Mouse (Mus musculus) myocyte (in vitro differentiated cells): ENCODE data around the gene Mrpl54. TPM values are rescaled to one million over a fixed set of nuclear protein-coding genes. Genes with fewer than 3 reads are reported as not detected.

ENCODE experiments used
- H3K27me3 ChIP-seq: one replicate; pipeline ENCODE4 v1.6.1; 2011; ENCODE audit not compliant: control insufficient read depth, insufficient read depth, insufficient read length
- H3K36me3 ChIP-seq: one replicate; pipeline ENCODE4 v1.6.1; 2011; ENCODE audit not compliant: control insufficient read depth, insufficient read depth
- H3K4me2 ChIP-seq: one replicate; pipeline ENCODE4 v1.6.1; 2011; ENCODE audit warnings: low read depth, control low read depth
- H3K4me3 ChIP-seq: one replicate; pipeline ENCODE4 v1.5.1; 2011; ENCODE audit warnings: mild to moderate bottlenecking, control low read depth, moderate library complexity
- H3K79me2 ChIP-seq: one replicate; pipeline ENCODE4 v1.6.1; 2011; ENCODE audit not compliant: control insufficient read depth, insufficient read depth
- H3ac ChIP-seq: one replicate; pipeline ENCODE4 v1.6.1; 2011; ENCODE audit not compliant: control insufficient read depth, insufficient read length
- CEBPB ChIP-seq: IDR thresholded peaks from 2 replicates; pipeline ENCODE4 v1.6.1; 2011; ENCODE audit warnings: mild to moderate bottlenecking, moderate library complexity; ENCODE audit not compliant: poor library complexity, insufficient read depth, severe bottlenecking
- E2F4 ChIP-seq: IDR thresholded peaks from one replicate; pipeline ENCODE4 v1.6.1; 2011; ENCODE audit warnings: mild to moderate bottlenecking, control low read depth, moderate library complexity; ENCODE audit not compliant: insufficient read depth
- MAX ChIP-seq: IDR thresholded peaks from one replicate; pipeline ENCODE4 v1.6.1; 2011; ENCODE audit warnings: low read depth, mild to moderate bottlenecking, control low read depth
- MYOD1 ChIP-seq, 3 experiments: IDR thresholded peaks; one replicate each; pipeline ENCODE4 v1.6.1; 2011; ENCODE audit warnings: control low read depth in 2 of 3, low read depth in 2 of 3, mild to moderate bottlenecking in 2 of 3, moderate library complexity in 1 of 3; ENCODE audit not compliant: insufficient read length in 2 of 3, control insufficient read depth in 1 of 3
- MYOG ChIP-seq, 3 experiments: IDR thresholded peaks; one replicate each; pipeline ENCODE4 v1.6.1; 2011; ENCODE audit warnings: control low read depth in 2 of 3, low read depth in 2 of 3, mild to moderate bottlenecking in 2 of 3; ENCODE audit not compliant: insufficient read length in 2 of 3, control insufficient read depth in 1 of 3, insufficient read depth in 1 of 3
- POLR2A ChIP-seq: IDR thresholded peaks from one replicate; pipeline ENCODE4 v1.6.1; 2011; ENCODE audit warnings: low read depth, mild to moderate bottlenecking, control low read depth, moderate library complexity; ENCODE audit not compliant: insufficient read length
- POLR2AphosphoS2 ChIP-seq: IDR thresholded peaks from one replicate; pipeline ENCODE4 v1.6.1; 2011; ENCODE audit warnings: low read depth, control low read depth; ENCODE audit not compliant: insufficient read length
- REST ChIP-seq: IDR thresholded peaks from one replicate; pipeline ENCODE4 v1.6.1; 2011; ENCODE audit warnings: mild to moderate bottlenecking, control low read depth, moderate library complexity; ENCODE audit not compliant: insufficient read depth, insufficient read length
- SRF ChIP-seq: IDR thresholded peaks from one replicate; pipeline ENCODE4 v1.6.1; 2011; ENCODE audit warnings: low read depth; ENCODE audit not compliant: control insufficient read depth, insufficient read length
- TCF12 ChIP-seq: IDR thresholded peaks from one replicate; pipeline ENCODE4 v1.6.1; 2011; ENCODE audit warnings: mild to moderate bottlenecking, control low read depth; ENCODE audit not compliant: poor library complexity, insufficient read depth, severe bottlenecking
- TCF3 ChIP-seq: IDR thresholded peaks from one replicate; pipeline ENCODE4 v1.6.1; 2011; ENCODE audit warnings: low read depth, control low read depth; ENCODE audit not compliant: insufficient read length
- USF1 ChIP-seq: IDR thresholded peaks from one replicate; pipeline ENCODE4 v1.6.1; 2011; ENCODE audit warnings: low read depth, mild to moderate bottlenecking, control low read depth, moderate library complexity
- polyA plus RNA-seq: library from polyadenylated mRNA; unstranded; fragments of >200 nt; fragmentation: generic; extraction: Trizol; gene quantifications from one replicate; pipeline ENCODE4 v1.2.1, GENCODE M21; 2012; ENCODE audit warnings: missing spikeins

Mrpl54 gene
- polyA plus RNA-seq, 1 experiment: 167 TPM

DNA sequence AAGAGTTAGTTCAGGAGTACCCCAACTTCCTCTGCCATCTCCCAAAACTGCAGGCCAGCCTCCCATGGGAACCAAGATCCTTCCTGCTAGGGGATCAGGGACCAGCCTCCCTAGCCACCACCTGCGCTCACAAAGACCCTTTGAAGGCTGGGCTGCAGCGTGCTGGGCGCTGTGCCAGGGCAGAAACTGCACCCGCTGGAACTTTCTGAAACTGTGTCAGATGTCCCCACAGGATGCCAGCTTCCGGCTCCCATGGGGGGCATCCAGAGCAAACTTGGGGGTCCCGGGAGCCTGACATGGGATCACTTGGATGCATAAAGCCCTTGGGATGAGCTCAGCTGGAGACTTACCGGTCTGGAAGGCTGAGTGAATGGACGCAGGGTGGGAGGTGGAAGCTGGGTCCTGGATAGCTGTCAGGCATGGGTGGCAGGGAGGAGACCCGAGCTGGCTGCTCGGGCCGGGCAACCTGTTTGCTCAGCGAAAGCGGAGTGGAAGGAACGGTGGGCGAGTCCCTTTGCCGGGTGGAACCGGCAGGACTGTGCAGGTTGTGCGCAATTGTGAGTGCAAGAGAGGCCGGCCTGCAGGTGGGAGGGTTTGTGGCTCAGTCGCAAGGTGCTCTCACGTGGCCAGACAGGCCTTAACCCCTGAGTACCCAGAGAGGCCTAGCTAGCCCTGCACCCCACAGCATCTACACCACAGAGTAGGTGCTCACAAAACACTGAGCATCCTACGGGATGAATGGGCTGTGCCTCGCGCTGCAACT is 24.1 kb upstream of the Mrpl54 start:
- Histone ChIP-seq H3K4me3 (no peak overlapping the region), H3K79me2 (peaks cover 23% of the 10 kb centered on the region), H3K27me3 (no peaks in the 10 kb centered on the region), H3K4me2 (no peak overlapping the region), H3K36me3 (no peaks in the 10 kb centered on the region), H3ac (no peak overlapping the region)
- TF ChIP-seq POLR2AphosphoS2 (no peak), REST (no peak), MYOG (IDR thresholded peaks at IDR 0.05; ENCODE audit: control insufficient read depth in 1 of 3, insufficient read depth in 1 of 3, insufficient read length in 2 of 3, low read depth in 2 of 3) (no peak), SRF (no peak), MAX (no peak)

GRCm38 (mm10) chr10:81289811-81290210 is 23.1 kb upstream of the Mrpl54 start:
- no peak overlapping the region for H3K4me2 ChIP-seq
- TF ChIP-seq USF1 (no peak), E2F4 (no peak), TCF12 (no peak), POLR2AphosphoS2 (no peak)
- H3K27me3 ChIP-seq: peaks cover 8% of the 10 kb centered on the region
- H3K79me2 ChIP-seq: peaks cover 15% of the 10 kb centered on the region
- no peak overlapping the region for H3ac ChIP-seq
- no peak overlapping the region for H3K4me3 ChIP-seq
- no peaks in the 10 kb centered on the region for H3K36me3 ChIP-seq

GRCm38 (mm10) chr10:81289278-81289677 is 22.5 kb upstream of the Mrpl54 start:
- peaks cover 13% of the 10 kb centered on the region for H3K27me3 ChIP-seq
- TF ChIP-seq POLR2AphosphoS2: no peak
- TF ChIP-seq MYOG (IDR thresholded peaks at IDR 0.05; ENCODE audit: control insufficient read depth in 1 of 3, insufficient read depth in 1 of 3, insufficient read length in 2 of 3, low read depth in 2 of 3): peak in 1 of 3 experiments; percentile 27
- TF ChIP-seq E2F4: no peak
- TF ChIP-seq USF1: no peak
- no peak for TF ChIP-seq REST
- no peak for TF ChIP-seq TCF3
- no peak for TF ChIP-seq CEBPB
- no peak for TF ChIP-seq TCF12
- no peak overlapping the region for H3ac ChIP-seq
- H3K4me2 ChIP-seq: no peak overlapping the region
- peaks cover 9% of the 10 kb centered on the region for H3K79me2 ChIP-seq
- no peak overlapping the region for H3K4me3 ChIP-seq
- H3K36me3 ChIP-seq: no peaks in the 10 kb centered on the region

GRCm38 (mm10) chr10:81288601-81289000 is 21.9 kb upstream of the Mrpl54 start:
- peaks cover 20% of the 10 kb centered on the region for H3K27me3 ChIP-seq
- no peak overlapping the region for H3K4me3 ChIP-seq
- H3K4me2 ChIP-seq: no peak overlapping the region
- peaks cover 3% of the 10 kb centered on the region for H3K79me2 ChIP-seq
- H3K36me3 ChIP-seq: no peaks in the 10 kb centered on the region
- H3ac ChIP-seq: no peak overlapping the region
- no peak for TF ChIP-seq MYOG (IDR thresholded peaks at IDR 0.05; ENCODE audit: control insufficient read depth in 1 of 3, insufficient read depth in 1 of 3, insufficient read length in 2 of 3, low read depth in 2 of 3)
- TF ChIP-seq SRF: no peak
- TF ChIP-seq USF1: no peak

- Histone ChIP-seq H3K4me3 (no peak overlapping the region), H3K36me3 (no peaks in the 10 kb centered on the region), H3K79me2 (no peaks in the 10 kb centered on the region), H3K27me3 (peaks cover 29% of the 10 kb centered on the region), H3K4me2 (no peak overlapping the region), H3ac (no peak overlapping the region)
- TF ChIP-seq POLR2AphosphoS2 (no peak), TCF3 (no peak), SRF (no peak), MYOG (IDR thresholded peaks at IDR 0.05; ENCODE audit: control insufficient read depth in 1 of 3, insufficient read depth in 1 of 3, insufficient read length in 2 of 3, low read depth in 2 of 3) (no peak), E2F4 (no peak), TCF12 (no peak), POLR2A (no peak), MYOD1 (IDR thresholded peaks at IDR 0.05; ENCODE audit: control insufficient read depth in 1 of 3, insufficient read length in 2 of 3, low read depth in 2 of 3) (no peak), REST (no peak), USF1 (no peak), MAX (no peak), CEBPB (no peak)
These were observed 20.9 kb upstream of the Mrpl54 start for GRCm38 (mm10) chr10:81287513-81288157.
